Mouse (Mus musculus) intestine, embryonic 15.5 days (tissue): Measurements from ENCODE around the gene Dscaml1. TPM values are rescaled to one million over a fixed set of nuclear protein-coding genes. Genes with fewer than 3 reads are reported as not detected.
"Not testable (repeated sequence)": the region's sequence is repeated elsewhere in the genome, so short reads cannot be mapped to it uniquely, and the experiment has no call there.

ENCODE experiments used
- ATAC-seq: fragments of 200-750 bp; cut with Nextera tagmentation; 2 replicates; pipeline ENCODE4 v1.8.0; 2017; ENCODE audit warnings: moderate TSS enrichment, moderate library complexity
- H3K27ac ChIP-seq: fragments of 300-500 bp; sonication (generic); 2 replicates; pipeline ENCODE4 v1.5.1; 2015; ENCODE audit warnings: mild to moderate bottlenecking, inconsistent platforms
- H3K27me3 ChIP-seq: fragments of 300-500 bp; sonication (generic); replicated peaks from 2 replicates; pipeline ENCODE4 v1.6.1; 2015; ENCODE audit warnings: inconsistent platforms
- H3K36me3 ChIP-seq: fragments of 300-500 bp; sonication (generic); 2 replicates; pipeline ENCODE4 v1.6.1; 2015; ENCODE audit warnings: inconsistent platforms
- H3K4me1 ChIP-seq: fragments of 300-500 bp; sonication (generic); replicated peaks from 2 replicates; pipeline ENCODE4 v1.6.1; 2015; ENCODE audit warnings: inconsistent platforms
- H3K4me2 ChIP-seq: fragments of 300-500 bp; sonication (generic); replicated peaks from 2 replicates; pipeline ENCODE4 v1.6.1; 2015; ENCODE audit warnings: mild to moderate bottlenecking, inconsistent platforms
- H3K4me3 ChIP-seq: fragments of 300-500 bp; sonication (generic); replicated peaks from 2 replicates; pipeline ENCODE4 v1.5.1; 2015; ENCODE audit warnings: inconsistent platforms
- H3K9ac ChIP-seq: fragments of 300-500 bp; sonication (generic); 2 replicates; pipeline ENCODE4 v1.6.1; 2015; ENCODE audit warnings: inconsistent platforms
- H3K9me3 ChIP-seq: fragments of 300-500 bp; sonication (generic); 2 replicates; pipeline ENCODE4 v1.6.1; 2016; ENCODE audit warnings: inconsistent platforms
- WGBS: fragments of 180-500 bp; shearing (Covaris S2); methylation state at CpG from one replicate; pipeline ENCODE4 v1.1.7; 2015; 5-methylcytosine and 5-hydroxymethylcytosine counted together
- polyA plus RNA-seq: library from polyadenylated mRNA; unstranded; fragments of >200 nt; fragmentation: Nextera tagmentation; extraction: Ambion mirVana; gene quantifications from 2 replicates; pipeline ENCODE4 v1.2.1, GENCODE M21; 2015

The Dscaml1 gene
- polyA plus RNA-seq, 1 experiment from 2014 or later = 0.44 TPM

DNA sequence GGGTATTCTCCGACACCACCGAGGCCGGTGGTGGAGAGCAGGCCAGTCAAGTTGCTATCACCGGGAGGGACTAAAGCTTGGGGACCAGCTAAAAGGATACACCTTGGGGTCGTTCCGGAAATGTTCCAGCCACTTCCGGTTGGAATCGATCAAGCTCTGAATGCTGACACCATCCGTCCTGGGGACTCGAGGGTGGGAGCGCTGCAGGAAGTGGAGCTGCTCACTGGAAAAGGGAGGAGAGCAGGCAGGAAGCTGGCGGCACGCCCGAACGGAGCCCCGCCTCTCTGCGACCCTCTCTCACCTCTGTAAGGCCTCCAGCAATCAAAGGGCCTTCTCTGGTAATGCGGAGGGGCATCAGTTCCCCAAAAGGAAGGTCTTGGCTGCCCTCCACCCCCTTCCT, 342.0 kb downstream of the Dscaml1 start:
- Histone ChIP-seq H3K4me3 (no peak overlapping the region), H3K4me2 (no peak overlapping the region), H3K27me3 (no peaks in the 10 kb centered on the region), H3K4me1 (no peaks in the 10 kb centered on the region), H3K36me3 (peaks cover 4% of the 10 kb centered on the region; the same call in 1 of the 2 replicates), H3K9me3 (no peaks in the 10 kb centered on the region), H3K9ac (no peak overlapping the region), H3K27ac (no peak overlapping the region)
- ATAC-seq = no peak
- 82% methylated on average over 18 of the region's 18 CpGs for WGBS

DNA sequence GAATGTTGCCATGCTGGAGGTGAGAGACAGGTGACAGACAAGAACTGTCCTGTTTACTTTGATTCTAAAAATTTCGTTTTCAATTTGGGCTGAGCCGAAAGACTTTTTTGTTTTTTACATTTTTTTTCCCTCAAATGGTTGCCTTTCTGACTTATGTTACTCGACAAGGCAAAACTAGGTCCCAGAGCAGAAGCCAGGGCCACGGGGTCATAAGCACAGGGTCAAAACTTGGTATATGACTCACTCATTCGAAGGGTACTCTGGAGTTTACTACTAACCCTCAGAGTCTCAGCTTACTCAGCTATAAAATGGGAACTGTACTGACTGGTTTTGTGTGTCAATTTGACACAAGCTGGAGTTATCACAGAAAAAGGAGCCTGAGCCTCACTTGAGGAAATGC, 343.2 kb downstream of the Dscaml1 start:
- H3K4me3 ChIP-seq = no peak overlapping the region
- ATAC-seq = no peak
- no peaks in the 10 kb centered on the region for H3K4me1 ChIP-seq
- H3K27ac ChIP-seq = no peak overlapping the region
- H3K36me3 ChIP-seq = peaks cover 12% of the 10 kb centered on the region; the same call in 1 of the 2 replicates
- H3K4me2 ChIP-seq = no peak overlapping the region
- H3K9me3 ChIP-seq = no peaks in the 10 kb centered on the region
- no peaks in the 10 kb centered on the region for H3K27me3 ChIP-seq
- H3K9ac ChIP-seq = no peak overlapping the region
- WGBS = 85% methylated on average over 5 of the region's 5 CpGs

DNA sequence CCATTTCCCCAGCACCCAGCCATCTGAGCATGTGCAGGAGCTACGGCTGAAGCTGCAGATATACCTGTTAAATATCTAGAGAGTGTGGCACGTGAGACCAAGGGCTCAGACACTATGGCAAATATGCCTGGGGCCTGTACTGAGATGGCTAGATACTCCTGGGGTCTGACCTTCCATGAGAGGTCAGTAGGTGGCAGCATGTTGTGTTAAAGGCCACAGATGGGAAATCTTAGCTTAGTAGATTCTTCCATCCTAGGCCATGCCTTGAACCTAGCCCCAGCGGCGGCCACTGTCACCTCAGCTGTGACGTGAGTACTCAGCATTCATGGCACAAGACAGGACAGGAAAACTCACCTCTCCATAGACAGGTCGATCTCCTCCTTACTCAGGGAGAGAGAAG, 347.7 kb downstream of the Dscaml1 start:
- peaks cover 15% of the 10 kb centered on the region; the same call in 1 of the 2 replicates for H3K36me3 ChIP-seq
- WGBS = 85% methylated on average over 6 of the region's 6 CpGs
- ATAC-seq = no peak

DNA sequence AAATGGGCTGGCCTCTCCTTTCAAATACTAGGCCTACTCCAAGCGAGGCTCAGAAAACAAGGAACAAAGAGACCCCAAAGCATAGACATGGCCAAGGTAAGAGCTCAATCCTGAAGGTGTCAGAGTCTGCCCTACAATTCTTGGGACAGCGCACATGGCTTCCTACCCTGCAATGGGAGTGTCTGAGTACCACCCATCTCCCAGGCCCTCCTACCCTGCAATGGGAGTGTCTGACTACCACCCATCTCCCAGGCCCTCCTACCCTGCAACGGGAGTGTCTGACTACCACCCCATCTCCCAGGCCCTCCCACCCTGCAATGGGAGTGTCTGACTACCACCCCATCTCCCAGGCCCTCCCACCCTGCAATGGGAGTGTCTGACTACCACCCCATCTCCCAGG, 349.7 kb downstream of the Dscaml1 start:
- not testable (repeated sequence) for H3K4me3 ChIP-seq, H3K4me2 ChIP-seq, H3K27ac ChIP-seq, H3K4me1 ChIP-seq, ATAC-seq, H3K9ac ChIP-seq, H3K9me3 ChIP-seq, H3K27me3 ChIP-seq
- 80% methylated on average over 3 of the region's 3 CpGs for WGBS
- 0 out of 2 replicates have a peak, but pooled peaks cover 11% of the 10 kb centered on the region for H3K36me3 ChIP-seq

More for the DNA sequence above, 347.7 kb downstream of the Dscaml1 start:
- no peaks in the 10 kb centered on the region for H3K27me3 ChIP-seq
- H3K9me3 ChIP-seq = no peaks in the 10 kb centered on the region
- H3K4me2 ChIP-seq = no peak overlapping the region
- H3K9ac ChIP-seq = no peak overlapping the region
- no peaks in the 10 kb centered on the region for H3K4me1 ChIP-seq
- no peak overlapping the region for H3K27ac ChIP-seq
- H3K4me3 ChIP-seq = no peak overlapping the region

DNA sequence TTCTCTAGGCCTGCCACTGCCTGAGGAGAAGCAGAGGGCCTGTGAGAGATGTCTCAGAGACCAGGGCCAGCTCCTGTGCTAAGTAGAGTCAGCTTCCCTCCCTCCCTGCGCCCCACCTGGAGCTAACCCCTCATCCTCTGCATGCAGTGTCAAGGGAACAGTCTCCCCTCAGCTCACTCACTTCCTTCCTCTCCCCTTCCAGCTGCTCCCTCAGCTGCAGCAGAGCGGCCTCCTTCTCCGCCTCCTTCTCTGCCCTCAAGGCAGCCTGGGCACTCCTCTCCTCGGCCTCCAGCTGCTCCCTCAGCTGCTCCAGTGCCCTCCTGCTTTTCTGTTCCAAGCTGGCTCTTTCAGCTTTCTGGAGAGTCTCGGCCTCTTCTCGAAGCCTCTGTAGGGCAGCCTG, 352.8 kb downstream of the Dscaml1 start:
- Histone ChIP-seq H3K9ac (no peak overlapping the region), H3K27ac (no peak overlapping the region), H3K4me1 (no peaks in the 10 kb centered on the region), H3K4me2 (no peak overlapping the region), H3K9me3 (no peaks in the 10 kb centered on the region), H3K27me3 (no peaks in the 10 kb centered on the region), H3K4me3 (no peak overlapping the region), H3K36me3 (0 out of 2 replicates have a peak, but pooled peaks cover 6% of the 10 kb centered on the region)
- no peak for ATAC-seq
- WGBS = 77% methylated on average over 6 of the region's 6 CpGs

DNA sequence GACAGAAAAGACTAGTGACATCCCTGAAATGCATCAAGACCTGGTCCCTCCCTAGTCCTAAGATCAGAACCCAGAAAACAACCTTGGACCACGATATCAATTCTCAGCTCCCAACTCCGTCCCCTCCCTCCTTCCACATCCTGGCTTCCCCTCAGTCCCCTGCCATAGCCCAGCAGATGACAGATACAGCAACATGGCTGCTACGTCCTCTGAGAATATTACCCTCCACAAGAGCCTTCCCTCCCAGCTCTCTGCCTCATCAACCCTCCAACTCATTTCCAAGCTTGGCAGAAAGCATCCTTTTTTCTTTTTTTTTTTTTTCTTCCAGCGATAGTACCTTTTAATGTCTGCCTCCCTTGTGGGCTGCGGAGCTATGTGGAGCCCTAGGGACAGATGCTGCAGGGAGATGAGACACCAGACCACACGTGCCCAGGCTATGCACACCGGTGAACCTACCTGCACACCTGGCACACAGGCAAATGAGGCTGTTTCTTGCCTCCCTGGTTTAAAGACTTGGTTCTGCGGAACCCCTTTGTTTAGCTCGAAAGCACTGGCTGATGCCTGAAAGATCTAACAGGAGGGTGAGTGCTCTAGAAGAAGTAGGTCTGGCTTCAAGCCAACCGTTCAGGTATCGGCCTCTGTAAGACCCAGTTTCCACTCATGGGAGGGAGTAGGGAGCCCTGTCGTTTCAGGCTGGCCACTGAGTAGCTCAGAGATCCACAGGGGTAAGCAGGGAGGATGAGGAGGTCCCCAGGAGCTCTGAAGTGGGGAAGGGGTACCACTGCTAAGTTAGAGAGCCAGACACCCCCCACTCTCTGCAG, 357.0 kb downstream of the Dscaml1 start:
- Histone ChIP-seq H3K27me3 (no peaks in the 10 kb centered on the region), H3K9ac (no peak overlapping the region), H3K4me1 (0 out of 2 replicates have a peak, but pooled peaks cover 7% of the 10 kb centered on the region), H3K9me3 (no peaks in the 10 kb centered on the region), H3K4me3 (no peak overlapping the region), H3K27ac (no peak overlapping the region), H3K36me3 (peaks cover 9% of the 10 kb centered on the region; the same call in 1 of the 2 replicates), H3K4me2 (no peak overlapping the region)
- ATAC-seq = no peak
- WGBS = 85% methylated on average over 12 of the region's 12 CpGs

DNA sequence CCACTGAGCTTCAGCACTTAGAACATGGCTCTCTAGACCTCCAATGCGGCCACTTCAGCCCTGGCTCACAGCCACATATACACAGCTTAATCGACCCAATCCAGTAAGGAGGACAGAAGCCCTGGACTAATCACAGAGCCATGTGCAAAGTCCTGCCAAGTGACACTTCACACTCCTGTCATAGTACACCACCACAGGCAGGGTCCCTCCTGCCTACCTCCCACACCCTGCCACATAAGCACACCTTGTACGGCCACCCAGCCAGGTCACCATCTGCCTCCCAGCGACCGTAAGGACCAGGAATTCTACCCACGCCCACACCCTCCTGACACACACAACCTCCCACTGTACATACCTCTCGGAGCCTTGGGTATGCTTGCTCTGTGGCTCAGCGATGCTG, 360.6 kb downstream of the Dscaml1 start:
- no peak overlapping the region for H3K27ac ChIP-seq
- no peak; the same call in 1 of the 2 replicates for ATAC-seq

DNA sequence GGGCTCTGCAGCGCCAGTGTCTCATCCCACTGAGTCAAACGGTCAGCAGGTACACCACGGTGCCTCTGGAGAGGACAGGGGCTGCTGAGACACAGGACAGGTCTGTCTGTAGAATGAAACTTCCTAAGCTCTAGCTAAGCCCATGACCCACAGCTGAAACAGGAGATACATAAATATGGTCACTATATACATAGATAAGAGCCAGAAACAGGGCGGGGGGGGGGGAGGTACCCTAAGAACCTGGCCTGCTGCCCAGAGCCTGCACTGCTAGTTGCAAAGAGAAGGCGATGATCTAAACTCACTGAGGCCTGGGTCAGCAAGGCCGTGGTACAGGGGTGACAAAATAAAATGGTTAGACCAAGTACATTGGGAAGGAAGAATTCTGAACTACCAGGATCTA, 361.1 kb downstream of the Dscaml1 start:
- no peaks in the 10 kb centered on the region for H3K9me3 ChIP-seq
- H3K27ac ChIP-seq = no peak overlapping the region
- no peaks in the 10 kb centered on the region for H3K27me3 ChIP-seq
- no peak overlapping the region for H3K9ac ChIP-seq
- no peak overlapping the region for H3K4me2 ChIP-seq
- H3K36me3 ChIP-seq = peaks cover 6% of the 10 kb centered on the region; the same call in 1 of the 2 replicates
- ATAC-seq = peak; percentile 28; the same call in 1 of the 2 replicates
- WGBS = 53% methylated on average over 6 of the region's 6 CpGs
- 0 out of 2 replicates have a peak, but pooled peaks cover 7% of the 10 kb centered on the region for H3K4me1 ChIP-seq
- no peak overlapping the region for H3K4me3 ChIP-seq

More for the DNA sequence above, 360.6 kb downstream of the Dscaml1 start:
- peaks cover 6% of the 10 kb centered on the region; the same call in 1 of the 2 replicates for H3K36me3 ChIP-seq
- H3K27me3 ChIP-seq = no peaks in the 10 kb centered on the region
- no peak overlapping the region for H3K4me2 ChIP-seq
- WGBS = 73% methylated on average over 8 of the region's 8 CpGs
- H3K9ac ChIP-seq = no peak overlapping the region
- H3K9me3 ChIP-seq = no peaks in the 10 kb centered on the region
- H3K4me3 ChIP-seq = no peak overlapping the region
- 0 out of 2 replicates have a peak, but pooled peaks cover 7% of the 10 kb centered on the region for H3K4me1 ChIP-seq

DNA sequence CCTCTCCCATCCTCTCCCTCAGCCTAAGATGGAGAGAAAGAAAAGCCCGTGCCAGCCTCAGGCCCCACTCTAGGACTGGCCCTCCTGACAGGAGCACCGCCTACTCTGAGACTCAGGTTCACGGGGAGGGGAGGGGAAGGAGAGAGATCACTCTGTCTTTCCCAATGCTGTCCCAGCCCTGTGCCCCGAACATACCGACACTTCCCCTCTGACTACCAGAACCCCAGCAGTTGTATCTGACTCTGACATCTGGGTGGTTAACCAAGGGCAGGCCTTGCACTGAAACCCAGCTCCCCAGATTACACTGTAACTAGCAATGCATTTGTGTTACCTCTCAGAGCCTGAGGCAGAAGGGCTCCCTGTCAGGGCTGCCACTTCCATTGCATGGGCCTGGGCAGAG, 362.0 kb downstream of the Dscaml1 start:
- Histone ChIP-seq H3K4me1 (0 out of 2 replicates have a peak, but pooled peaks cover 7% of the 10 kb centered on the region), H3K27me3 (no peaks in the 10 kb centered on the region), H3K36me3 (peaks cover 6% of the 10 kb centered on the region; the same call in 1 of the 2 replicates), H3K27ac (no peak overlapping the region), H3K4me3 (no peak overlapping the region), H3K4me2 (no peak overlapping the region), H3K9me3 (no peaks in the 10 kb centered on the region), H3K9ac (no peak overlapping the region)
- WGBS = 68% methylated on average over 5 of the region's 5 CpGs
- ATAC-seq = no peak

DNA sequence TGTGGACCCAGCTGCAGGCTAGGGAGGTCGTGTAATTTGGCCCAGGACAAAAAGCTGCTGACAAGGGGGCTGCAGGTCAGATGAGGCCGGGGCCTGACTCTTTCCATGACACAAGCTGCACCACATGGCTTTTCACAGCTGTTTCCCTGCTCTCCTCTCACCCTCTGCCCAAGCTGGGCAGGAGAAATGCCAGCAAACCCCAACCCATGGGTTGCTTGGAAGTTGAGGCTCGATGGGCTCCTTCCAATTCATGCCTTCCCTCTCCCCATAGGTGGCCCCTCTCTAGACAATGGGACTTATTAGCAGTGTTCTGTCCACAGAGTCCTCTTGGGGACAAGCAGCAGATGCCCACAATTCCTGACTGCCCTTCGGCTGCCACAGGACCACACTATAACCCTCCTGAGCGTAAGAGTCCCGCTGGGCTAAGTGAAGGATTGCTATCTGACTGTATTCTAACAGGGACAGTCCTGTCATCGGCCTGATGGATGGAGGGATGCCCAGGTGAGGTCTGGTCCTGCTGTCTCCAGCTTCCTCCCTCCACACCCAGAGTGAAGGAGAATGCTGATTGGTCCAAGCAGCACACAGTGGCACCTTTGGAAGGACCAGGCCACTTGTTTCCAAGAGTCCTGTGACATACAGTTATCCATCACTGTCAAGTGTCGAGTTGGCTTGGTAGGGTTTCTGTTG, 365.2 kb downstream of the Dscaml1 start:
- H3K4me3 ChIP-seq = no peak overlapping the region
- H3K4me2 ChIP-seq = no peak overlapping the region
- H3K36me3 ChIP-seq = peaks cover 7% of the 10 kb centered on the region; the same call in 1 of the 2 replicates
- H3K9ac ChIP-seq = no peak overlapping the region
- H3K27ac ChIP-seq = no peak overlapping the region
- H3K27me3 ChIP-seq = no peaks in the 10 kb centered on the region
- 83% methylated on average over 8 of the region's 8 CpGs for WGBS
- H3K4me1 ChIP-seq = 0 out of 2 replicates have a peak, but pooled peaks cover 7% of the 10 kb centered on the region
- no peaks in the 10 kb centered on the region for H3K9me3 ChIP-seq
- no peak for ATAC-seq

DNA sequence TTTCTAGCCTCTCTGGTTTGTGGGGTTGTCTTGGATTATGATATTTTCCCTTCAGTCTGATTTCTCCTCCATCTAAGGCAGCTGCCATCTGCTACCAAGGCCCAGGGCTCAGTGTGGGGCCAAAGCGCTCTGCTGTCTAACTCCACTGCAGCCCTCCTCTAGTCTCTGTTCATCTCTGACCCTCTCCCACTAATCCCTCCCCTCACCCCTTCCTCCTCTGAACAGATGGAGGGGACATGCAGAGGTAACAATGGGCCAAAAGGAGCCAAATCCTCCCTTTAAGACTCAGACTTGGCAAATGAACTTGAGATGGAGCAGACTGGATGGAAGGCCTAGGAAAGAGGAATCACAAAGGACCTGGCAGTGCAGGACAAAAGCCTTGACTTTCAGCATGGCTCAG, 365.8 kb downstream of the Dscaml1 start:
- H3K4me1 ChIP-seq = 0 out of 2 replicates have a peak, but pooled peaks cover 3% of the 10 kb centered on the region
- no peak overlapping the region for H3K4me2 ChIP-seq
- no peak for ATAC-seq
- no peaks in the 10 kb centered on the region for H3K9me3 ChIP-seq
- H3K9ac ChIP-seq = no peak overlapping the region
- H3K4me3 ChIP-seq = no peak overlapping the region
- H3K27me3 ChIP-seq = no peaks in the 10 kb centered on the region
- no peak overlapping the region for H3K27ac ChIP-seq
- H3K36me3 ChIP-seq = peaks cover 7% of the 10 kb centered on the region; the same call in 1 of the 2 replicates
- 81% methylated on average over 1 of the region's 1 CpGs for WGBS

DNA sequence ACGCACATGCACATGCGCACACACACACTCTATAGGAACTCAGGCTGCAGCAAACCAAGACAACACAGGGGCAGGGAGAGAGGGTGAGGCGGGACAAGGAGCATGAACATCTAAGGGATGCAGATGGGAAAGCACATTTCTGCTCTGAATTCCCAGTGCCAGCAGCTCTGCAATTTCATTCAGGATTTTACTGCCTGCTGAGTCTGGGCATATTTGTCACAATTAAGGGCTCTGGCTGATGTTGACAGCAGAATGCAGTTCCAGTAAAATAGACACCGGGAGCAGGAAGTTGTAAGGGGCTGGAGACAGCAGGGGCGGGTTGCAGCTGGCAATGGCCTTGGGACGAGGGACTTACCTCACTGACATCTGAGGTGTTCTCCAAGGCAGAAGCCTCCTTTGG, 367.3 kb downstream of the Dscaml1 start:
- H3K36me3 ChIP-seq = peaks cover 7% of the 10 kb centered on the region; the same call in 1 of the 2 replicates
- H3K4me2 ChIP-seq = no peak overlapping the region
- no peaks in the 10 kb centered on the region for H3K9me3 ChIP-seq
- H3K4me1 ChIP-seq = 0 out of 2 replicates have a peak, but pooled peaks cover 4% of the 10 kb centered on the region
- H3K4me3 ChIP-seq = no peak overlapping the region
- H3K27me3 ChIP-seq = no peaks in the 10 kb centered on the region
- ATAC-seq = no peak
- no peak overlapping the region for H3K9ac ChIP-seq
- H3K27ac ChIP-seq = no peak overlapping the region
- 81% methylated on average over 6 of the region's 6 CpGs for WGBS
